Mouse (Mus musculus) heart, adult 8-10 months (tissue): ENCODE measurements around the gene Pcsk1. TPM values are rescaled to one million over a fixed set of nuclear protein-coding genes. Genes with fewer than 3 reads are reported as not detected.

Experiments used
- DNase-seq: peaks from one replicate; pipeline ENCODE4 v3.0.0; 2022; ENCODE audit warnings: low spot score
- total RNA-seq, 4 experiments: library from RNA; stranded (reverse); gene quantifications; 2 replicates each; pipeline ENCODE4 v1.2.4; 2022

Gene Pcsk1
- under 1 TPM; 0.06 to 0.19 (median 0.11) TPM for total RNA-seq

- DNase-seq = no peak
Observed at GRCm38 (mm10) chr13:75089721-75090410, at the start of gene Pcsk1. TSS of gene Pcsk1 (plus strand) at chr13:75089826.

GRCm38 (mm10) chr13:75058818-75059217 lies 30.8 kb upstream of the Pcsk1 start:
- no peak for DNase-seq

- no peak for DNase-seq
Observed at GRCm38 (mm10) chr13:75063947-75064346, 25.7 kb upstream of the Pcsk1 start.

- DNase-seq = peak; percentile 3
Observed at GRCm38 (mm10) chr13:75088597-75088996, 1.0 kb upstream of the Pcsk1 start.

- DNase-seq = no peak
Observed at GRCm38 (mm10) chr13:75090411-75090779, 769 bp downstream of the Pcsk1 start.

- DNase-seq = no peak
Observed at GRCm38 (mm10) chr13:75091071-75091470, 1.4 kb downstream of the Pcsk1 start.

GRCm38 (mm10) chr13:75095487-75095886 lies 5.9 kb downstream of the Pcsk1 start:
- no peak for DNase-seq

GRCm38 (mm10) chr13:75113114-75113513 lies 23.5 kb downstream of the Pcsk1 start:
- no peak for DNase-seq

- no peak for DNase-seq
Observed at GRCm38 (mm10) chr13:75114007-75114424, 24.4 kb downstream of the Pcsk1 start.

- no peak for DNase-seq
Observed at GRCm38 (mm10) chr13:75114838-75115237, 25.2 kb downstream of the Pcsk1 start.

GRCm38 (mm10) chr13:75135833-75136232 lies 46.2 kb downstream of the Pcsk1 start:
- no peak for DNase-seq

GRCm38 (mm10) chr13:75160661-75161060 lies 71.0 kb downstream of the Pcsk1 start:
- DNase-seq = no peak

GRCm38 (mm10) chr13:75163408-75163807 lies 73.8 kb downstream of the Pcsk1 start:
- no peak for DNase-seq
